Comparison of ENCODE assay signal across 9 mouse cellular contexts in genomic region chr7:30353279-30353822, GRCm38 (mm10). TPM values are rescaled to one million over a fixed set of nuclear protein-coding genes. Genes with fewer than 3 reads are reported as not detected.
A peak's percentile ranks its signal among the peaks of the same experiment; 100 is the strongest.
DNase-seq lines count a peak whose midpoint lies in the region; ATAC-seq and TF ChIP-seq lines count a peak whose summit lies in the region.
"Had no signal": no experiment of that assay in that cellular context is flagged by ENCODE, and none has a peak within 500 bp of the region (broad histone marks: within the 10 kb centered on the region; RNA-seq: fewer than 3 reads in every experiment).

No protein-coding gene starts in this region.

- no peak overlapping the region for H3K9ac ChIP-seq in ES-Bruce4 (ENCODE audit: low read depth, poor library complexity, severe bottlenecking)
- no peak overlapping the region for H3K9ac ChIP-seq in forebrain, postnatal 0 days
- no peak overlapping the region for H3K9ac ChIP-seq in intestine, embryonic 16.5 days (ENCODE audit: low read depth, low read length)
- H3K9ac ChIP-seq in limb, embryonic 14.5 days (ENCODE audit: low read depth, low read length, severe bottlenecking): no peak overlapping the region
- H3K9ac ChIP-seq: heart, embryonic 15.5 days had no signal

- DNase-seq in 3T3-L1 (ENCODE audit: low read depth, low spot score): peak; percentile 86
- DNase-seq in c-Kit-positive CD71-positive TER-119-positive erythroid progenitor cells, embryonic 14.5 days (ENCODE audit: low spot score): peak; percentile 49
- peak; percentile 84 for DNase-seq in forebrain, postnatal 0 days
- peak; percentile 71 for DNase-seq in limb, embryonic 14.5 days (ENCODE audit: low spot score)
- DNase-seq in natural killer cell, adult 2 months (ENCODE audit: low spot score in 2 of 2): peak; percentile 48 to 61
- peak; percentile 37 to 57 for DNase-seq in thymus, postnatal 36 days

- H3K4me1 ChIP-seq in ES-Bruce4 (ENCODE audit: control insufficient read depth, insufficient read depth, low read length): no peaks in the 10 kb centered on the region
- H3K4me1 ChIP-seq in forebrain, postnatal 0 days (ENCODE audit: insufficient read depth): no peaks in the 10 kb centered on the region
- peaks cover 5% of the 10 kb centered on the region for H3K4me1 ChIP-seq in intestine, embryonic 16.5 days (ENCODE audit: control insufficient read depth, insufficient read depth, low read length)
- no peaks in the 10 kb centered on the region for H3K4me1 ChIP-seq in limb, embryonic 14.5 days (ENCODE audit: control insufficient read depth, insufficient read depth, low read length)
- H3K4me1 ChIP-seq: heart, embryonic 15.5 days had no signal

- TF ChIP-seq POLR2A in ES-Bruce4 (IDR thresholded peaks at IDR 0.05; ENCODE audit: insufficient read depth, low read length): no peak
- TF ChIP-seq POLR2A in limb, embryonic 14.5 days (IDR thresholded peaks at IDR 0.05; ENCODE audit: borderline replicate concordance, extremely low read depth, insufficient read depth, insufficient read length): no peak

- H3K4me3 ChIP-seq in ES-Bruce4 (ENCODE audit: low read depth, low read length): no peak overlapping the region
- no peak overlapping the region for H3K4me3 ChIP-seq in forebrain, postnatal 0 days (ENCODE audit: low read depth, low read length)
- no peak overlapping the region for H3K4me3 ChIP-seq in intestine, embryonic 16.5 days (ENCODE audit: low read length)
- no peak overlapping the region for H3K4me3 ChIP-seq in limb, embryonic 14.5 days (replicated peaks; ENCODE audit: low read length)
- H3K4me3 ChIP-seq: heart, embryonic 15.5 days had no signal

- peak; percentile 89 for ATAC-seq in forebrain, postnatal 0 days
- ATAC-seq in intestine, embryonic 16.5 days: peak; percentile 78
- ATAC-seq in limb, embryonic 14.5 days (ENCODE audit: low FRiP score, low read depth): no peak; the same call in 1 of the 2 replicates

- H3K36me3 ChIP-seq in ES-Bruce4 (ENCODE audit: control insufficient read depth, insufficient read depth, low read length, poor library complexity, severe bottlenecking): no peaks in the 10 kb centered on the region
- peaks cover 24% of the 10 kb centered on the region for H3K36me3 ChIP-seq in forebrain, postnatal 0 days (ENCODE audit: insufficient read depth)
- H3K36me3 ChIP-seq in intestine, embryonic 16.5 days (ENCODE audit: control insufficient read depth, insufficient read depth, low read length): no peaks in the 10 kb centered on the region
- peaks cover 14% of the 10 kb centered on the region for H3K36me3 ChIP-seq in limb, embryonic 14.5 days (ENCODE audit: control insufficient read depth, insufficient read depth, low read length)
- H3K36me3 ChIP-seq: heart, embryonic 15.5 days had no signal

- H3K27ac ChIP-seq in ES-Bruce4 (ENCODE audit: insufficient read depth, low read length): no peak overlapping the region
- peak overlapping the region; percentile 54; the same call in 1 of the 2 replicates for H3K27ac ChIP-seq in forebrain, postnatal 0 days (ENCODE audit: low read depth, low read length)
- H3K27ac ChIP-seq in intestine, embryonic 16.5 days (ENCODE audit: low read length): no peak overlapping the region
- no peak overlapping the region for H3K27ac ChIP-seq in limb, embryonic 14.5 days (replicated peaks; ENCODE audit: low read depth, low read length)
- H3K27ac ChIP-seq: heart, embryonic 15.5 days had no signal

- TF ChIP-seq CTCF in ES-Bruce4 (IDR thresholded peaks at IDR 0.05; ENCODE audit: low read depth, low read length): peak; percentile 64
- peak; percentile 84 for TF ChIP-seq CTCF in forebrain, postnatal 0 days (IDR thresholded peaks at IDR 0.05; ENCODE audit: low read depth)

- H3K4me2 ChIP-seq in forebrain, postnatal 0 days (ENCODE audit: low read depth): no peak overlapping the region
- H3K4me2 ChIP-seq in intestine, embryonic 16.5 days (ENCODE audit: low read depth, low read length): no peak overlapping the region
- H3K4me2 ChIP-seq in limb, embryonic 14.5 days (replicated peaks; ENCODE audit: low read depth, low read length, severe bottlenecking): no peak overlapping the region
- H3K4me2 ChIP-seq: heart, embryonic 15.5 days had no signal

- H3K9me3 ChIP-seq in ES-Bruce4 (replicated peaks; ENCODE audit: control insufficient read depth, insufficient read depth, low read length, poor library complexity, severe bottlenecking): no peaks in the 10 kb centered on the region
- no peaks in the 10 kb centered on the region for H3K9me3 ChIP-seq in forebrain, postnatal 0 days (ENCODE audit: low read length)
- H3K9me3 ChIP-seq in intestine, embryonic 16.5 days (ENCODE audit: control insufficient read depth, low read length): no peaks in the 10 kb centered on the region
- no peaks in the 10 kb centered on the region for H3K9me3 ChIP-seq in limb, embryonic 14.5 days (ENCODE audit: control insufficient read depth, low read length)
- H3K9me3 ChIP-seq: heart, embryonic 15.5 days had no signal

- no peaks in the 10 kb centered on the region for H3K27me3 ChIP-seq in ES-Bruce4 (ENCODE audit: control insufficient read depth, insufficient read depth, low read length, poor library complexity, severe bottlenecking)
- H3K27me3 ChIP-seq in forebrain, postnatal 0 days (ENCODE audit: insufficient read depth, low read length): no peaks in the 10 kb centered on the region; the same call in 1 of the 2 replicates
- H3K27me3 ChIP-seq in intestine, embryonic 16.5 days (replicated peaks; ENCODE audit: control insufficient read depth, insufficient read depth, low read length): peaks cover 8% of the 10 kb centered on the region; the same call in 1 of the 2 replicates
- peaks cover 4% of the 10 kb centered on the region; the same call in 1 of the 2 replicates for H3K27me3 ChIP-seq in limb, embryonic 14.5 days (ENCODE audit: control insufficient read depth, insufficient read depth, low read length)

- WGBS in forebrain, postnatal 0 days: 15% methylated on average over 6 of the region's 6 CpGs
- WGBS in intestine, embryonic 16.5 days: 16% methylated on average over 6 of the region's 6 CpGs
- WGBS in limb, embryonic 14.5 days: 11% methylated on average over 6 of the region's 6 CpGs

- TF ChIP-seq EP300 in ES-Bruce4 (IDR thresholded peaks at IDR 0.05; ENCODE audit: insufficient read depth, low read depth, low read length): no peak

RNA-seq across cellular contexts. Expression of gene Lrfn3, which starts 9.2 kb away (rescaled TPM):
- polyA plus RNA-seq in ES-Bruce4 (2011; ENCODE audit: insufficient read depth, insufficient read length, low read depth, missing spikeins): 4.2 and 6.3 TPM in 2 replicates
- 25.2 and 28.0 TPM in 2 replicates for total RNA-seq in forebrain, postnatal 0 days (2014; rRNA removed)
- 16.4 and 20.3 TPM in 2 replicates for polyA plus RNA-seq in forebrain, postnatal 0 days (2015; fragmentation: Nextera tagmentation; extraction: Ambion mirVana)
- 2.5 and 3.0 TPM in 2 replicates for polyA plus RNA-seq in intestine, embryonic 16.5 days (2015; fragmentation: Nextera tagmentation; extraction: Ambion mirVana)
- 11.5 and 17.7 TPM in 2 replicates for polyA plus RNA-seq in limb, embryonic 14.5 days (2012; rRNA removed)
- 6.3 and 6.9 TPM in 2 replicates for polyA plus RNA-seq in limb, embryonic 14.5 days (2014; fragmentation: Nextera tagmentation; extraction: Ambion mirVana)

RNA-seq across cellular contexts. Expression of gene Sdhaf1, which starts 29.7 kb away (rescaled TPM):
- polyA plus RNA-seq in ES-Bruce4 (2011; ENCODE audit: insufficient read depth, insufficient read length, low read depth, missing spikeins): 5.6 and 7.3 TPM in 2 replicates
- total RNA-seq in forebrain, postnatal 0 days (2014; rRNA removed): 9.8 and 14.6 TPM in 2 replicates
- polyA plus RNA-seq in forebrain, postnatal 0 days (2015; fragmentation: Nextera tagmentation; extraction: Ambion mirVana): 18.4 and 20.7 TPM in 2 replicates
- polyA plus RNA-seq in intestine, embryonic 16.5 days (2015; fragmentation: Nextera tagmentation; extraction: Ambion mirVana): 13.8 and 14.3 TPM in 2 replicates
- 18.6 and 19.2 TPM in 2 replicates for polyA plus RNA-seq in limb, embryonic 14.5 days (2012; rRNA removed)
- polyA plus RNA-seq in limb, embryonic 14.5 days (2014; fragmentation: Nextera tagmentation; extraction: Ambion mirVana): 19.7 and 20.7 TPM in 2 replicates

RNA-seq across cellular contexts. Expression of gene E130208F15Rik, which starts 31.8 kb away (rescaled TPM):
- polyA plus RNA-seq in ES-Bruce4 (2011; ENCODE audit: insufficient read depth, insufficient read length, low read depth, missing spikeins): 0.52 and 0.58 TPM in 2 replicates
- total RNA-seq in forebrain, postnatal 0 days (2014; rRNA removed): 0.52 TPM in 1 of 2 replicates, not detected in the other
- polyA plus RNA-seq in forebrain, postnatal 0 days (2015; fragmentation: Nextera tagmentation; extraction: Ambion mirVana): 0.31 TPM in 1 of 2 replicates, not detected in the other
- 0.61 and 2.8 TPM in 2 replicates for polyA plus RNA-seq in intestine, embryonic 16.5 days (2015; fragmentation: Nextera tagmentation; extraction: Ambion mirVana)
- 0.98 and 1.1 TPM in 2 replicates for polyA plus RNA-seq in limb, embryonic 14.5 days (2012; rRNA removed)
- not detected in 2 replicates for polyA plus RNA-seq in limb, embryonic 14.5 days (2014; fragmentation: Nextera tagmentation; extraction: Ambion mirVana)
- polyA plus RNA-seq: heart, embryonic 15.5 days had no signal

RNA-seq across cellular contexts. Expression of gene Syne4, which starts 38.7 kb away (rescaled TPM):
- 41.6 and 43.7 TPM in 2 replicates for polyA plus RNA-seq in ES-Bruce4 (2011; ENCODE audit: insufficient read depth, insufficient read length, low read depth, missing spikeins)
- 5.2 and 6.5 TPM in 2 replicates for total RNA-seq in forebrain, postnatal 0 days (2014; rRNA removed)
- polyA plus RNA-seq in forebrain, postnatal 0 days (2015; fragmentation: Nextera tagmentation; extraction: Ambion mirVana): 1.8 and 4.5 TPM in 2 replicates
- polyA plus RNA-seq in intestine, embryonic 16.5 days (2015; fragmentation: Nextera tagmentation; extraction: Ambion mirVana): 58.9 and 59.7 TPM in 2 replicates
- polyA plus RNA-seq in limb, embryonic 14.5 days (2012; rRNA removed): 141 and 209 TPM in 2 replicates
- polyA plus RNA-seq in limb, embryonic 14.5 days (2014; fragmentation: Nextera tagmentation; extraction: Ambion mirVana): 40.3 and 56.2 TPM in 2 replicates

RNA-seq across cellular contexts. Expression of gene Alkbh6, which starts 44.8 kb away (rescaled TPM):
- 25.3 and 29.5 TPM in 2 replicates for polyA plus RNA-seq in ES-Bruce4 (2011; ENCODE audit: insufficient read depth, insufficient read length, low read depth, missing spikeins)
- total RNA-seq in forebrain, postnatal 0 days (2014; rRNA removed): 70.5 and 74.1 TPM in 2 replicates
- 117 and 127 TPM in 2 replicates for polyA plus RNA-seq in forebrain, postnatal 0 days (2015; fragmentation: Nextera tagmentation; extraction: Ambion mirVana)
- polyA plus RNA-seq in intestine, embryonic 16.5 days (2015; fragmentation: Nextera tagmentation; extraction: Ambion mirVana): 68.8 and 70.6 TPM in 2 replicates
- polyA plus RNA-seq in limb, embryonic 14.5 days (2012; rRNA removed): 124 and 169 TPM in 2 replicates
- polyA plus RNA-seq in limb, embryonic 14.5 days (2014; fragmentation: Nextera tagmentation; extraction: Ambion mirVana): 79.7 and 86.6 TPM in 2 replicates
